Mouse (Mus musculus) spleen, adult 12 weeks (tissue): ENCODE measurements around the gene Il27ra.

ENCODE experiments used
- DNase-seq: peaks from one replicate; pipeline ENCODE4 v3.0.0; 2022; ENCODE audit warnings: low spot score

Il27ra gene

DNA sequence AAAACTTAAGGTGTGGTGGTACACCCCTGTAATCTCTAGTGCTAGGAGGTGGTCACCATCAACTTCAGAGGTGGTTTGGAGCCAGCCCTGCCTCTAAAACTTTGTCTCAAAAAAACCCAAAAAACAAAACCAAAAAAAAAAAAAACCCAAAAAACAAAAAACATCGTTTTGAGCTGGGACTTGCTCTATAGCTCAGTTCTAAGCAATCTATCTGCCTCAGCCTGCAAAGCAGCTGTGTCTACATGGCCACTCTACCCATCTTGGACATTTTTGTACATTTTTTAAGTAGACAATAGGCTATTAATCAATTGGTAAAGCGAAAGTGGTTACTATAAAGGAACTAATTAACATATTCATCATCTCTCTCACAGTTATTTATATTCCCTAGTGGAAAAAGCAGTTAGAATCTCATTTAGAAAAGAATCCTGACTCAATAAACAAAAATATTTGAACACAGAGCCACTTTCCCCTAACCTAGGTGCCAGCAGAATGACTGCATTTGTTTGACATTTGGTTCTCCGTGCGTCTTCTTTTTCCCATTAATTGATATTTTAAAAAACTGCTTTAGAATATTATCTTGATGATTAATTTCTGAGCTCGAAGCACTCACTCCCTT lies 23.2 kb upstream of the Il27ra start:
- no peak for DNase-seq

DNA sequence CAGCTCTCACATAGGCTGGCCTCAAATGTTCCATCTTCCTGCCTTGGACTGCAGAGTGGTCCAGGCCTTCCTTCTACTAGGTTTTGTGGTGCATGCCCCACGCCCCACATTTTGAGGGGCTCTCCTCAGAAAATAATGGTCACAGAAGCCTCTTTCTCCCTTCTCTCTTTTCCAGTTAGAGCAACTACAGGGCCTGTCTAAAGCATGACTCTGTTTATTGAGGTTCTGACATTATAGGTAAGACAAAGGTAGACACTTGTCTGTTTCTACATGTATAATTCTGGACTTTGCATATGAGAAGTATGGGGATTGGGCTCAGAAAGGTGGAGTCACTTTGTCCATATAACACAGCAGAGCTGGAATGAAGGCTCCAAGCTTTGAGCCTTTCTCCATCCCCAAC lies 22.6 kb upstream of the Il27ra start, which contains the start of gene Gm10643:
TSS of gene Gm10643 (minus strand) at position 101 of the 400 bp plus-strand sequence.
- no peak for DNase-seq

- no peak for DNase-seq
Measured at GRCm38 (mm10) chr8:84063861-84064610, 21.6 kb upstream of the Il27ra start.

GRCm38 (mm10) chr8:84060245-84060644 lies 17.9 kb upstream of the Il27ra start:
- DNase-seq: no peak

GRCm38 (mm10) chr8:84059226-84059625 lies 16.8 kb upstream of the Il27ra start:
- DNase-seq: no peak

DNA sequence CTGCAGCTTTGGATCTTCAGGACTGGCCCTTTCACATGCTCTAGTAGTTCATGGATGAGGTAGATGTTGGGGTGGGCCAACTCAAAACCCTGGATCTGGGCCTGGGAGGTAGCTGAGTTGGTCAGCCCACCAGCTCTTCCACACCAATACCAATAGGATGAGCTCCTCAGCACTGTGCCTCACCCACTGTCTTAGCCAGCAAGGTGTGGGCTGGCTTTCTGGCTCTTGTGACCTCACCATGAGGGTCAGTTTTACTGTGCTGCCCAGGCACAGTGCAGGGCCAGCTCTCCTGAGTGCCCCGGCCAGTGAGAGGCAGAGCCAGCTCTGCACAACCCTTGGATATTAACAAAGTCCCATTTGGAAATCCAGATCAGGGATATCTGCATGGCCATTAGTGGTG lies 15.4 kb upstream of the Il27ra start:
- DNase-seq: no peak

GRCm38 (mm10) chr8:84053229-84053628 lies 10.8 kb upstream of the Il27ra start:
- no peak for DNase-seq

DNA sequence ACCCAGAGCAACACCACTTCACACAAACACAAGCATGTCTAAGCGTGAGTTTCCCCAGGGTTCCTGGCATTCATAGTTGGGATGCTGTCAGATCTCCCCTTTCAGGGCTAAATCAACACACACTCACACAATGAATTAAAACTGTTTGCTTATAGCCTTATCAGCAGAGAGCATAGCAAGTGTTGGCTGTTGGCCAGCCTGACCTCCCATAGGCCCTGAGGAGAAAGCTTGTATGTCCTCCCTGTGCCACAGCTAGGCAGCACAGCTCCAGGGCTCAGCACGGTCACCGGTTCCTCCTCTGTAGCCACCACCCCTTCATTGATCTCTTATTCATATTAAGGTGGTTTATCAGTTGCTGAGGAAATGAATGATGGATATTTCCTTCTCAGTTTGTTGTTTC lies 10.4 kb upstream of the Il27ra start:
- no peak for DNase-seq

- no peak for DNase-seq
Measured at GRCm38 (mm10) chr8:84048171-84048570, 5.8 kb upstream of the Il27ra start.

DNA sequence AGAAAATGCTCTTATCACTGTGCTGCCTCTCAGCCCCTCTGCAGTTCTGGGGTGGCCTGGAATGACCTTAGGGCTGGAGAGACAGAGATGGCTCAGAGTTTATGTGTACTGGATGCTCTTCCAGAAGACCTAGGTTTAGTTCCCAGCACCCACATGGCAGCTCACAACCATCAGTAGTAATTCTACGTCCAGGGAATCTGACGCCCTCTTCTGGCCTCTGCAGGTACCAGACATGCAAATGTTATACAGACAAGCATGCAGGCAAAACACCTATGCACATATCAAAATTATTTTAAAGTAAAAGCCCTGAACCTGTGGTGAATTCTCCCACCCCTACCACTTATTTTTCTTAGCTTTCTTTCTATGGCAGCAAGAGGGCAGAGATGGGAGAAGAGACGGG lies 4.1 kb upstream of the Il27ra start:
- DNase-seq: no peak

- no peak for DNase-seq
Measured at GRCm38 (mm10) chr8:84044900-84045299, 2.5 kb upstream of the Il27ra start, which contains the start of gene Rln3. TSS of gene Rln3 (minus strand) at chr8:84045000.

GRCm38 (mm10) chr8:84044103-84044502 lies 1.7 kb upstream of the Il27ra start:
- no peak for DNase-seq

DNA sequence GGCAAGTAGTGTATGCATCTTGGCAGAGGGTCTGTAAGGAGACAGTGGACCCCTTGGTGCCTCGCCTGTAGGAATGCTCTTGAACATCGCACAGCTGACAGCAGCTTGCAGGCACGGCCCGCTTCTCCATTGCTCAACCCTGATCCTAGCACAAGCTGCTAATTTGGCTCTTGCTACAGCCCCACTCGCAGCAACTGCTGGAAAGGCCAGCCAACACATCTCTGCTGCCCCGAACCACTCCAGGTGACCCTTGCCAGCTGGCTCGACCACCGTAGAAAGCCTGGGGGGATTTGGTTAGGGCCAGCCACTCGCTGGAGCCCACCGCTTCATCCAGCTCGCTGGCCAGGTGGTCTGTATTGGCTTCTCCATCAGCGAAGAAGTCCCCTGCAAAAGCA lies 556 bp upstream of the Il27ra start:
- no peak for DNase-seq

GRCm38 (mm10) chr8:84039050-84039449 lies 3.3 kb downstream of the Il27ra start:
- peak; percentile 35 for DNase-seq

DNA sequence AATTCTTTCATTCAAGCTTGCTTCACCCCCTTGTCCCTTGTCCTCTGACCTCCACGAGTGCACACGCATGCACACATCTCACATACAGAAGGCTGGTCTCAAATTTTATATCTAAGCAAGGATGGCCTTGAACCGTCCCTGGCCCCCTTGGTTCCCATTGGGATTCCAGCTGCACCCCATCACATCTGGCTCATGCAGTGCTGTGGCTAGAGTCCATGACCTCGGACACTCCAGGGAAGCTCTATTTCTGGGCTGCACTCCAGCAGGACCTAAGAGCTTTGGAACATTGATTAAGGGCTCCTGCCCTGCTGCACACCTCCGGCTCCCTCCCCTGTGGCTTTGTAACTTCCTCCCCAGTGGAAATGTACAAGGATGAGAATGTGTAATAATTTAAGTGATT lies 4.4 kb downstream of the Il27ra start:
- DNase-seq: no peak

DNA sequence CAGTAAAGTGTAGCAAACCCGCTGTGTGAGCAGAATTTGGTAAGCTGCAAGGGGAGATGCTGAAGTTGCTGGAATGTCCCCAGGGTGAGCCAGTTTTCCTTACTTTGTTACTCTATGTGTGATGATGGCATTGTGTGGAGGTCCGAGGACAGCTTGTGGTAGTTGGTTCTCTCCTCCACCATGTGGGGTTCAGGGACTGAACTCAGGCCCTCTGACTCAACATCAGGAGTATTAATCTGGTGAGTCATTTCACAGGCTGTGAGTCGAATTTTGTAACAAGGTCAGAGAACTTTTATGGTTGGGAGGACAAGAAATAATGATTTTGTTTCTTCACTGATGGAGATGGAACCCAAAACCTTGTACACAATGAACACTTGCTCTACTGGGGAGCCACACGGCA lies 9.6 kb downstream of the Il27ra start:
- DNase-seq: no peak

GRCm38 (mm10) chr8:84029272-84029671 lies 13.1 kb downstream of the Il27ra start:
- no peak for DNase-seq

DNA sequence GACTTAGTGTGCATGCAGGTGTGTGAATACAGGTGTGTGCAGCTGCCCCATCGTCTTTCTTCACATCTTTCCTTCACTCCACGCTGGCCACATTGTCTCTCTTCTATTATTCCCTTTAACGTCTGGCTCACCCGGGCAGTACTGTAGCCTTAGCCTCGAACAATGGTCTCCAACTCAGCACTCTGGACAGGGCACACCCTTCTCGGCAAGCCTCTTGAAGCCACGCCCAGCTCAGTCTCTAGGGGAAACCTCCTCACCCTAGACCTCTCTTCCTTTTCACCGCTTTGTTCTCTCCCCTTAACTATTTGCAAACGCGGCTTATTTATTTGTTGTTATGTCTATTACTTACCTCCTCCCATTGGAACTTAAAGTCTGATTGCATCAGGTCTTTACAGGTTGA lies 14.9 kb downstream of the Il27ra start:
- DNase-seq: no peak

DNA sequence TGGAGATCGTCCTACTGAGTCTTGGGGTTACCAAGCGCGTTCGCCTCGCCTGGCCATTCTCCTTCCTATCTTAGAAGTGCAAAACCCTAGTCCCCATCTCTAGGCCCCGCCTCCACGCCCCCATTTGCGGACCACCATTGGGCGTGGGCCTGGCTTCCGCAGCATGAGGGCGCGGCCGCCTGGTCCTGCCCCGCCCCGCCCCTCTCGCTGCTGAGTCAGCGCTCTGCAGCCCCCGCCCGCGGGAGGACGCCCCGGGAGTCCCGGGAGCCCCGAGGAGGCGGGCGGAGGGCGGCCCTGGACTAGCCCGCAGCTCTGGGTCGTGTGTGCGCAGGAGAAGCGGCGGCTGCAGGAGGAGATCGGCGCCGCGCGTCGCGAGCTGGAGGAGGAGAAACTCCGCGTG lies 16.5 kb downstream of the Il27ra start:
- no peak for DNase-seq

DNA sequence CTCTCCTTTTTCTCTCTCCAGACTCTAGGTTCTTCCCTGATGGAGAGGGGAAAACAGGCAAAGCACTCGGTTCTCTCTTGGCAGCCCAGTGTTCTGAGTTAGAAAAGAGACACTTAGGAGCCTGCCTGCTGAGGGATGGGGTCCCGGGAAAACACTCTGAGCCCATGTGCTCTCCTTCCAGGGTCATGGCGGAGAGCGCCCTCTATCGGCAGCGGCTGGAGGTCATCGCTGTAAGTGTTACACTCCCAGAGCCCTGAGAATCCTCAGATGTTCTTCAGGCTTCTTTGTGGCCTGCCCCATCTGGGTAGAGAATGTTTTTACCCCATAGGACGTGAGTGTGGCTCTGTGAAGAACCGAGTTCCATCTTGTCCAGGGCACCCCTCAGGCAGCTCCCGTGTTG lies 18.2 kb downstream of the Il27ra start:
- DNase-seq: peak; percentile 47

- DNase-seq: no peak
Measured at GRCm38 (mm10) chr8:84023631-84024030, 18.8 kb downstream of the Il27ra start.

GRCm38 (mm10) chr8:84023085-84023484 lies 19.3 kb downstream of the Il27ra start:
- no peak for DNase-seq

DNA sequence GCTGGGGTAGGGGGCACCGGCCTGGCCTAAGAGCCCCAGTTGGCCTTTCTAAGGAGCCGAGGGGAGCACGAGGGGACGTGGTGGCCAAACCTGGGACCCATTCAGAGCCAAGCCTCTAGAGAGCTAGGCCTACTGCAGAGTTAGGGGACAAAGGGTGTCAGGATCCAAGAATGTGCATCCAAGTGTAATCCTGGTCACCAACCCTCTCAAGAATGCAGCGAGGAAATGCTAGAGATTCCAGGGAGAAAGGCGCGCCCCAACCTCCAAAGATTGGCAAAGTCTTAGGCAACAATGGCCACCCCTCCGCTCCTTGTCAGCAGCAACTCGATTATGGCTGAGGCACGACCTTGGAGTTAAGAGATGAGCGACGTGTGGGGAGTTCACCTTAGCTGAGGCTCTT lies 20.8 kb downstream of the Il27ra start:
- DNase-seq: no peak

DNA sequence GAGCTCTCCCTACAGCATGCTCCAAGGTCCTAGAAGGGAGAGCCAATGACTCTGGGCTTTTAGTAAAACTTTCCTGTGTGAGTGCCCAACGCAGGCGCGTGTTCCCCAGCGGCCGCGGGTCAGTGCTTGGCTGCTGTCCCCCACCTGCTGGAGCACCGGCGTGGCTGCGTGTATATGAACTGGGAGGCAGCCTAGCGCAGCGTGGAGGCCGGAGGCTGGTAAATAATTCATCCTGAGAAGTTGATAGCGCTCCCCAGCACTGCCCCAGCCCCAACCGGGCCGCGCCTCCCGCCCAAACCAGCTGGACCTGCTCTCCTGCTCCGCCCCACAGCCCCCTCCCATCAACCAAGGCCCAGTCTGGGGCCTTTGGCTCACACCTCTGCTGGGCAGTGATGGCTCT lies 21.3 kb downstream of the Il27ra start, which contains the start of gene Palm3:
TSS of gene Palm3 (plus strand) at position 376 of the 400 bp plus-strand sequence.
- no peak for DNase-seq
